Mouse (Mus musculus) C2C12 (cell line): ENCODE results near the gene Hopx. TPM values are rescaled to one million over a fixed set of nuclear protein-coding genes. Genes with fewer than 3 reads are reported as not detected.

ENCODE experiments used
- H3K27me3 ChIP-seq: one replicate; pipeline ENCODE4 v1.6.1; 2011; ENCODE audit not compliant: control insufficient read depth, insufficient read depth, insufficient read length
- H3K36me3 ChIP-seq: one replicate; pipeline ENCODE4 v1.6.1; 2011; ENCODE audit not compliant: control insufficient read depth, insufficient read depth
- H3K4me3 ChIP-seq: one replicate; pipeline ENCODE4 v1.5.1; 2011; ENCODE audit warnings: mild to moderate bottlenecking, control low read depth; ENCODE audit not compliant: poor library complexity, insufficient read depth, severe bottlenecking
- H3K79me2 ChIP-seq: one replicate; pipeline ENCODE4 v1.6.1; 2011; ENCODE audit not compliant: control insufficient read depth, insufficient read depth
- H3K79me3 ChIP-seq: one replicate; pipeline ENCODE4 v1.6.1; 2011; ENCODE audit warnings: low read depth, control low read depth
- H3ac ChIP-seq: one replicate; pipeline ENCODE3; 2011; ENCODE audit warnings: low read depth; ENCODE audit not compliant: control insufficient read depth, insufficient read length
- CEBPB ChIP-seq: IDR thresholded peaks from one replicate; pipeline ENCODE4 v1.6.1; 2011; ENCODE audit warnings: low read depth, mild to moderate bottlenecking, control low read depth, moderate library complexity
- CTCF ChIP-seq: IDR thresholded peaks from one replicate; pipeline ENCODE4 v1.5.1; 2011; ENCODE audit not compliant: control insufficient read depth, insufficient read depth, insufficient read length
- FOSL1 ChIP-seq: IDR thresholded peaks from one replicate; pipeline ENCODE4 v1.8.0; 2011; ENCODE audit warnings: mild to moderate bottlenecking, low read length; ENCODE audit not compliant: poor library complexity, insufficient read depth, severe bottlenecking
- MAX ChIP-seq: IDR thresholded peaks from one replicate; pipeline ENCODE4 v1.6.1; 2011; ENCODE audit warnings: mild to moderate bottlenecking, control low read depth
- MYOD1 ChIP-seq: IDR thresholded peaks from one replicate; pipeline ENCODE4 v1.6.1; 2011; ENCODE audit warnings: low read depth; ENCODE audit not compliant: control insufficient read depth, insufficient read length
- MYOG ChIP-seq: IDR thresholded peaks from one replicate; pipeline ENCODE4 v1.6.1; 2011; ENCODE audit not compliant: control insufficient read depth, insufficient read length; ENCODE audit errors: extremely low read depth
- USF1 ChIP-seq: IDR thresholded peaks from one replicate; pipeline ENCODE4 v1.6.1; 2011; ENCODE audit warnings: low read depth, mild to moderate bottlenecking, control low read depth, moderate library complexity
- polyA plus RNA-seq: library from polyadenylated mRNA; unstranded; fragments of >200 nt; fragmentation: generic; extraction: Trizol; gene quantifications from one replicate; pipeline ENCODE4 v1.2.1, GENCODE M21; 2012; ENCODE audit warnings: missing spikeins

Gene Hopx
- polyA plus RNA-seq, 1 experiment = 0.15 TPM

GRCm38 (mm10) chr5:77060363-77060762 is 54.6 kb downstream of the Hopx start:
- Histone ChIP-seq H3K27me3 (peaks cover 6% of the 10 kb centered on the region), H3K79me2 (no peaks in the 10 kb centered on the region), H3K4me3 (no peak overlapping the region), H3ac (no peak overlapping the region), H3K36me3 (no peaks in the 10 kb centered on the region), H3K79me3 (no peaks in the 10 kb centered on the region)
- TF ChIP-seq USF1 (no peak), CTCF (no peak), MYOG (no peak), MYOD1 (no peak), FOSL1 (no peak), CEBPB (no peak), MAX (no peak)

GRCm38 (mm10) chr5:77056881-77057440 is 58.0 kb downstream of the Hopx start:
- no peak overlapping the region for H3K4me3 ChIP-seq
- no peak overlapping the region for H3ac ChIP-seq
- no peak for TF ChIP-seq MYOD1
- no peak for TF ChIP-seq MYOG
- no peak for TF ChIP-seq CTCF
- TF ChIP-seq USF1 = no peak
- no peak for TF ChIP-seq MAX
- peaks cover 6% of the 10 kb centered on the region for H3K27me3 ChIP-seq
- H3K36me3 ChIP-seq = no peaks in the 10 kb centered on the region
- H3K79me2 ChIP-seq = no peaks in the 10 kb centered on the region
- no peaks in the 10 kb centered on the region for H3K79me3 ChIP-seq

- H3K79me2 ChIP-seq = no peaks in the 10 kb centered on the region
- H3K4me3 ChIP-seq = no peak overlapping the region
- no peak for TF ChIP-seq CTCF
- no peak for TF ChIP-seq CEBPB
- no peak for TF ChIP-seq MAX
- TF ChIP-seq MYOG = no peak
- no peak for TF ChIP-seq MYOD1
- no peak for TF ChIP-seq FOSL1
These were observed 62.3 kb downstream of the Hopx start for GRCm38 (mm10) chr5:77052616-77053015.

GRCm38 (mm10) chr5:77044362-77044761 is 70.6 kb downstream of the Hopx start:
- H3ac ChIP-seq = no peak overlapping the region
- H3K79me3 ChIP-seq = no peaks in the 10 kb centered on the region
- no peaks in the 10 kb centered on the region for H3K36me3 ChIP-seq
- peaks cover 26% of the 10 kb centered on the region for H3K27me3 ChIP-seq
- TF ChIP-seq MYOD1 = no peak
- TF ChIP-seq FOSL1 = no peak
- no peak for TF ChIP-seq CEBPB
- no peak for TF ChIP-seq MAX
- TF ChIP-seq MYOG = no peak
- no peak for TF ChIP-seq CTCF
- no peak for TF ChIP-seq USF1
- no peaks in the 10 kb centered on the region for H3K79me2 ChIP-seq
- no peak overlapping the region for H3K4me3 ChIP-seq

More at GRCm38 (mm10) chr5:77052616-77053015, 62.3 kb downstream of the Hopx start:
- Histone ChIP-seq H3K36me3 (no peaks in the 10 kb centered on the region), H3ac (no peak overlapping the region), H3K79me3 (no peaks in the 10 kb centered on the region), H3K27me3 (peaks cover 3% of the 10 kb centered on the region)

- Histone ChIP-seq H3K27me3 (peaks cover 20% of the 10 kb centered on the region), H3K4me3 (no peak overlapping the region), H3K79me3 (no peaks in the 10 kb centered on the region), H3K79me2 (no peaks in the 10 kb centered on the region), H3ac (no peak overlapping the region), H3K36me3 (no peaks in the 10 kb centered on the region)
- TF ChIP-seq MYOD1 = no peak
- no peak for TF ChIP-seq USF1
- no peak for TF ChIP-seq MYOG
- no peak for TF ChIP-seq FOSL1
- no peak for TF ChIP-seq CEBPB
- no peak for TF ChIP-seq MAX
- no peak for TF ChIP-seq CTCF
These were observed 75.5 kb downstream of the Hopx start for GRCm38 (mm10) chr5:77039391-77039790.

- no peaks in the 10 kb centered on the region for H3K79me2 ChIP-seq
- no peak overlapping the region for H3K4me3 ChIP-seq
- no peaks in the 10 kb centered on the region for H3K79me3 ChIP-seq
- H3K36me3 ChIP-seq = no peaks in the 10 kb centered on the region
- H3K27me3 ChIP-seq = peaks cover 15% of the 10 kb centered on the region
- no peak overlapping the region for H3ac ChIP-seq
- TF ChIP-seq MYOD1 (no peak), FOSL1 (no peak), CTCF (no peak), MAX (no peak), USF1 (no peak), MYOG (no peak), CEBPB (no peak)
These were observed 76.5 kb downstream of the Hopx start for GRCm38 (mm10) chr5:77038451-77038850.

Other genes with a start within 250 kb of the Hopx start
- gene Aasdh, start 209.6 kb downstream of the Hopx start, polyA plus RNA-seq = 3.5 TPM
- gene Paics, start 163.8 kb downstream of the Hopx start, polyA plus RNA-seq = 115 TPM
- gene Ppat, start 163.5 kb downstream of the Hopx start, polyA plus RNA-seq = 19.5 TPM
- 47.1 TPM for gene Srp72, start 140.4 kb downstream of the Hopx start, polyA plus RNA-seq
- not detected for gene Arl9, start 111.1 kb downstream of the Hopx start, polyA plus RNA-seq
- gene Thegl, start 99.1 kb downstream of the Hopx start, polyA plus RNA-seq = not detected
- not detected for gene Spink2, start 96.3 kb upstream of the Hopx start, polyA plus RNA-seq
- gene Rest, start 150.4 kb upstream of the Hopx start, polyA plus RNA-seq = 7.1 TPM
- 33.4 TPM for gene Noa1, start 195.0 kb upstream of the Hopx start, polyA plus RNA-seq
- 24.3 TPM for gene Polr2b, start 195.0 kb upstream of the Hopx start, polyA plus RNA-seq